Mouse (Mus musculus): Measurements from ENCODE around the gene Tanc2. TPM values are rescaled to one million over a fixed set of nuclear protein-coding genes. Genes with fewer than 3 reads are reported as not detected.

Gene Tanc2
- total RNA-seq, 2 experiments from 2014 or later, result 1.2 to 1.6 TPM

Other genes with a start within 250 kb of the Tanc2 start
- gene March10, start 133.3 kb upstream of the Tanc2 start, total RNA-seq (2014; fragmentation: Nextera tagmentation), result not detected in 2 replicates
- not detected in 2 replicates for gene March10, start 133.3 kb upstream of the Tanc2 start, total RNA-seq (2017)